Mouse (Mus musculus): ENCODE results near the gene Me3.
"Not testable (repeated sequence)": the region's sequence is repeated elsewhere in the genome, so short reads cannot be mapped to it uniquely, and the experiment has no call there.

The Me3 gene

DNA sequence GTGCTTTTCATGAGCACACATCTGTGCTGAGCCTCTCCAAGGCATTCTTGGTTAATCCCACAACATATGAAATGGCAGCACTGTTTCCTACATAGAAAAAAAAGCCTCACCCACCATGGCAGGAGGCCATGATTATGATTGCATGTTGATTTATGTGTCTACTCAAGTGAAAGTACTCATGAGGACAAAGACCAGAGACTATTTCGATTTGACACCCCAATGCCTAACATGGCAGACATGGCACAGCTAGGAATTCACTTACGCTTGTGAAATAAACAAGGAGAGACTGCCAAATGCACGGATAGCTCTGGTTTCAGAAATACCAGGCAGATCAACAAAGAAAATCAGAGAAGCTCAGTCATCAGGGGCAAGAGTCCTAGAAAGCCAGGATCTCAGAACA is 96.2 kb downstream of the Me3 start:
- no peak for DNase-seq (ENCODE audit: low spot score in 2 of 2)

DNA sequence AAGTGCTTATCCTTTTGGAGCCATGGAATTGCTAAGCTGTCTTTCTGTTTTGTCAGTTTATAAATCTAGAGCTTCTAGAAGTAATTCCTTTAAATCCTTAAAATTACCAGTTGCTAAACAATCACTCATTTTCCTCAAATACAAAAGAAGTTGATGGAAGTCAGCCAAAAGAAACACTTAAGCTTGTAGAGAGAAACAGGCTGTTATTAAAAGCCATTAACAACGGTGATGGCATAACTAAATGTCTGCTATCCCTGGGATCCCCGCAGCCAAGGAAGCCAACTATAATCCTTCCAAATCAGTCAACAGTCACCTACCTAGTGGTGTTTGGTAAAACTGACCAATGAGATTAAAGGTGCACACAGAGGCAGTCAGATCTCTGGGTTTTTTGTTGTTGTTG is 98.3 kb downstream of the Me3 start:
- no peak for DNase-seq (ENCODE audit: low spot score in 2 of 2)

DNA sequence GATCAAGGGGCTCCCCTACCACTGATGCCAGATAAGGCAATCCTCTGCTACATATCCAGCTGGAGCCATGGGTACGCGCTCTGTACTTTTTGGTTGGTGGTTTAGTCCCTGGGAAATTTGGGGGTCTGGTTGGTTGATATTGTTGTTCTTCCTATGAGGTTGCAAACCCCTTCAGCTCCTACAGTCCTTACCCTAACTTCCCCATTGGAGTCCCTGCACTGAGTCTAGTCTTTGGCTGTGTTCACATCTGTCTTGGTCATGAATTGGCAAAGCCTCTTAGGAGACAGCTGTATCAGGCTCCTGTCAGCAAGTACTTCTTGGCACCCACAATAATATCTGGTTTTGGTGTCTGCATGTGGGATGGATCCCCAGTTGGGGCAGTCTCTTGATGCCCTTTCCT is 98.9 kb downstream of the Me3 start:
- not testable (repeated sequence) for DNase-seq (ENCODE audit: low spot score in 2 of 2)

DNA sequence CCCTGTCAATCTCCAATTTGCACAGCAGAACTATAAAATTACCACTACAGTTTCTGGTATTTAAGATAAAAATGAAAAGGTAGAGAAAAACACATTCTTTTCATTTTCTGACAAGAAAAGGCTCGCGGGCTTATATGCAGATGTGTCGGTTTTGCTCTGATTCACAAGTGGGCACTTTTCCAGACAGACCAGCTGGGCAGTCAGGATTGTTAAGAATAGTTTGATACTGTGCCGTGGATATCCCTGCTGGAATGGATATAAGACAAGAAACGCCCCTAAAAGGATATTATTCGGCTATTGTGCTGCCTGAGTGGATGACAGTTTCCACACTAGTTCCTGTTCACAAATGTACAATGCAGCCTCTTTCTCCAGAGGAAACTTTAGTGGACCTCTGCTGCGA is 116.2 kb downstream of the Me3 start:
- DNase-seq (ENCODE audit: low spot score in 2 of 2) = no peak

DNA sequence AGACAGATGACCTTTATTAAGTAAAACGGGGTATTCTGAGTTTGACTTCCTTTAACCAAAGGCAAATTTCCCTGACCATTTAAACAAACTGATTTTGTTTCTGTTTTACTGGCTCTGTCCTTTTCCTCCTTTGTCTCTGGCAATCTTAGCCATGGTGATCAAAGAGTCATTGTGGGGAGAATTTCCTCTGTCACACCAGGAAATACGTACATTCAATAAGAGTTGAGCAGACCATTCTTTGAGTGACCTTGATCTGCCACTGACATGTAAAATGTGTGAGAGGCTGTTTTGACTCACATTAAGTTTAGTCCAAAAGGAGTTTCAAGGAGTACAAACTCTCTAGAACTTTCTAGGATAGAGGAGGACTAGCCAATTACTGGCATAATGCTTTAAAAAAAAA is 117.0 kb downstream of the Me3 start:
- DNase-seq (ENCODE audit: low spot score in 2 of 2) = no peak

DNA sequence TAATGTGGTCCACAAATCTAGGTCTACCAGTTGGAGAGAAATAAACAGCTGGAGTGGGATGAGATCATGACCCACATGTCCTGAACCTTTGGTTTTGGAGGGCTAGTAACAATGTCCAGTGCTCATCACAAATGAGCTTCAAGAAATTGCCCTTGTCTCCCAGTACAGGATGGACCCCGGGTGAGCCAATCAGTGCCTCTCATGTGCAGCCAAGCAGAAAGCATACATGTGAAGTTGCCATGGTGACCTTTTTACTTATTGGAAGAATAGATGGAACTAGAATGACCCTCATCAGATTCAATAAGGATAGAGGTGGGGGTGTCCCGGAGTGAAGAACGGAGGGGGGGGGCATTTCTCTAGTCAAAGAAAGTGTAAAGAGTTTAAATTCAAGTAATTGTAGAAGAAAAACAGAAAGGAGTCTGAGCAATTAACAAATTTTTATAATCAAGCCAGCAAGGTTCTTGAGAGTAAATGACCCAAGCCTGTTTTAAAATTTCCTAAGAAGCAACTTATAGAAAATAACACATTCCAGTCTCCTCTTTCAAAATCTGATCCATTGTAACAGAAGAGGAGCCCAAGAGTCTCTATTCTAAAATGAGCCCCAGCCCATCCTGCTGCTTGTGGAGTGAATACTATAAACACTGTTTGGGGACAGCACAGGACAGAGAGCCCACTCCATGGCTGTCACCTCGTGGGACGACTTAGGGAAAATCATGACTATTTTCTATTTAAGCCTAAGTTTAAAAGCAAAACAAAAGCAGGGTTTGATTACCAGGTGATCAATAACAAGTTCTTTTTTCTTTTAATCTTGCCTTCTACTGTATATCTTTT is 134.7 kb downstream of the Me3 start:
- DNase-seq (ENCODE audit: low spot score in 2 of 2) = no peak

DNA sequence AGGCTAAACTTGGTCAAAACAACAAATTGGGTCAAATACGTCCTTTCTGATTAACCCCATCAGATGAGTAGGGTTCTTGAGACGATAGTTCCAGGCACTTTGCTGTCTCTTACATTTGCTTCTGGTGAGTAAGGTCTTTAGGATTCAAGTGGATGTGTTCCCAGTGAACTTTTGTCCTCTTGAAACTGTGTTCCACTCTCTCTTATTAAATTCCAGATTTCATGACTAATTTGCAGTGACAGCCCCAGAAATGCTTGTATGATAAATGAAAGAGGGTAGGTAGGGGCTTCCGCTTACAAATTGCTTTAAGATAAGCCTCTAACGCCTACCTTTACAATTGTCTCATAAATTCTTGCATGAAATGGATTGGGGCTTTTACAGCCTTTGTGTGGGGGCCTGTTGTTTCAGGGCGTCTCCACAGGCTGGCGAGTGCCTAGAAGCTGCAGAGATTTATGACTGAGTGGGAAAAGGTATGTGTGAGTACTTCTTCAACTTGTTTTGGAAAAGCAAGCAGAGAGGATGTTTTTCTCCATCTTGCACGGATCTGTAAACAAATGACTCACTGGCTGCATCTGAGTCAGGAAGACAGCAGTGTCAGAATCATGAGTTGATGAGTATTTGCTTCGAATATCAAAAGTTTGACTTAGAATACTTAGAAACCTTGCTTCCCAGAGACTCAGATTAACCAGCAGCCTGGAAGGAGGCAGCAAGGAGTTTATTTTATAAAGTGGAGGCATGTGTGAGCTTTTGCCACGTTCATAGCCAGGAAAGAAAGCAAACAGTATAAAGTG is 137.1 kb downstream of the Me3 start:
- no peak for DNase-seq (ENCODE audit: low spot score in 2 of 2)

DNA sequence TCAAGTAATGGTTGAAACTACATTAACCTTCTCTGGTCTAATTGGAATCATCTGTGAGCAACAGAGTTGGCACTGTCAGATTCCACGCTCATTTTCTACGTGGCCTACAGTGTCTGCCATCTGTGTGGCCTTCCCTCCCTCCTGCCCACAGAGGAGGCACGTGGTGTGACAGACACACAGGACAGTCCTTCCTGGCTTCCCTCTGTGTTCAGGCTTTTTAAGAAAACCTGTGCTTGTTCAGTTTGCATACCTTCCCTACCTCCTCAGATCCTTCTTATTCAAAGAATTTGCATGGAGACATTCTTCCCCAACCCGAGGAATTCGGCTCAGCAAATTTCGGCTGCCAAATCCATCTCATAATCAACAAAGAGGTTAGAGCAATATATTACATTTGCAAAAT is 137.8 kb downstream of the Me3 start:
- DNase-seq (ENCODE audit: low spot score in 2 of 2) = no peak

DNA sequence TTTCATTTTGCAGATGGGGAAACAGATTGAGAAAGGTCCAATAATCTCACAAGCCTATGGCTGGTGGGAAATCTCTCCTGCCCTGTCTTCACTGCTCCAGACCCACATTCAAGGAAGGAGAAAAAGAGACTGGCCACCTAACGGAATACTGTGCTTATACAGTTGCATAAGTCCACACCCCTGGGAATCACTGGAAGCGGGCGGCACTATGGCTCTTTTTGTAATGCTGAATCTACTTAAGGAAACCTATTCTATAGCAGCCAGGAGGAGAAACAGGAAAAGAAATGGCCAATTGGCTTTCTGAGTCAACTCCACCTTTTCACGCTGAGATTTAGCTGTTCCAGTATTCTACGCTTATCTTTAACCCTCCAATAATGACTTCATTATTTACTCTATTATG is 140.7 kb downstream of the Me3 start:
- DNase-seq (ENCODE audit: low spot score in 2 of 2) = no peak

DNA sequence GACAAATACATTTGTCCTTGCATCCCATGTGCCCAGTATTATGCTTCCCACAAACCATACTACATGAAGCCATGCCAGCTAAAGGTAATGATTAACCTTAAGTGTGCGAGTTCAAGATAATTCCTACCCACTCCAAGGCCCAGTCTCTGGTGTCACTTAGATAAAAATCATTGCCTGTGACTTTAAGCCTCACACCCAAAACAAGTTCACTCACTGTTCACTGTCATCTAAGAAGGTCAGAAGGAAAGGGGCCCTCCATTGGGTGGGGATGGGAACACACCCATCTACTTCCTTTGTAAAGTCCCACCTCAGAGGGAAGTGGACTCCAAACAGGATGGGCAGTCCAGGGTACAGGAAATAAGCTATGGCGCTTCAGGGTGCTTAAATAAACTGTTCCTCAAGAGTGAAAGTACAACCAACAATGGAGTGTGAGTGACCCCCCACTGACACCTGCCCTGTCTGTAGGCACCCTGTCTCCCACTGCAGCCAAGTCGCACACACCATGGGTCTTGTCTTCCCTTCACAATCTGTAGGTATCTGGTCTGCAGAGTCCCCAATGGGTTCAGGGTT is 141.2 kb downstream of the Me3 start:
- DNase-seq (ENCODE audit: low spot score in 2 of 2) = no peak

DNA sequence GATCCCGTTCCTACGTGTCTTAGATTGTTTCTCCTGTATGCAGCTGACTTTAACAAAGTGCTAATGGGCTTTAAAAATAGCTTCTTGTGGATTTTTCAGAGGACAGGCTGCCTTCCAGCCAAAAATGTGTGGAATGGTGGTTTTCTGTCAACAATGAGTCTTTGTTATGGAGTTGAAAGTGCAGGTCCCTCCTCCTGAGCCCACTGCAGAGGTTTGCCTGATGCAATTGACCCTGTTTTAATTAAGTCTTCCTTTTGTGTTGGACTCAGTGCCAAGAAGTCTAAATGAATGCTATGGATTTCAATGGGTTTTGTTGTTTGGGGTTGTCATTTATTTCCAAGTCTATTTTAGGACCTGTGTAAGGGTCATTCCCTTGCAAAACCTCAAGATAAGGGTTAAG is 141.7 kb downstream of the Me3 start:
- DNase-seq (ENCODE audit: low spot score in 2 of 2) = no peak

DNA sequence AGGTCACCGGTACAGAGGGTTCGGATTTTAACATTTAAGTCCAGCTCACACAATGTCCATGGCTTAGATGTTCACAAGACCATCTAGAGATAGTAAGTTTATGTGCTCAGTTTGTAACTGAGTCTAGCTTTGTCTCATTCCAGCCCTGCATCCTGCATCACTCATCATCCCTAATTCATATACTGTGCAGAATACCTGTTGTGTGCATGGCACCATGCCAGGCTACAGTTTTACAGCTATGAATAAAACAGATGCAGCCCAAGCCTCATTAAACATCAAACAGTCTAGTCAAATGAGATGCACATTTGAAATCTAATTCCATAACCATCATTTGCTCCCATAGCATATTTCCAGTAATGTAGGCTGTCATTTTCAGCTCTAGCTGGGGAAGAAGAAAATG is 143.7 kb downstream of the Me3 start:
- DNase-seq (ENCODE audit: low spot score in 2 of 2) = no peak

DNA sequence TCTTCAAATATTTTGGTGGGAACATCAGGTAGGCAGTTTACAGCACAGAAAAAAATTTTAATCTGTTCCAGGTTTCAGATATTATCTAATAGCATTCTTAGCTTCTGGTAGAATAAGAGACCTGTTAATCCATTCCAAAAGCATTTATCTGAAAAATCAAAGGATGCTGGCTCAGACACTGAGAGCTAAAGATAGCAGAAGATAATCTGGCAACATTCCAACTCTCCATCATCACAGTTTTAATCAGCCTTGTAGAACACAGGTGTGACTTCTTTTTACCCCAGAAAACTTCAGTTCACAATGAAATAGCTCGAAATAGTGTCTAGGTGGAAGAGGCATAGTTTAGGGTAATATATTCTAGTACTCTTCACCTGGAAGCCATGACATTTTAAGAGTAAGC is 149.2 kb downstream of the Me3 start:
- no peak for DNase-seq (ENCODE audit: low spot score in 2 of 2)

DNA sequence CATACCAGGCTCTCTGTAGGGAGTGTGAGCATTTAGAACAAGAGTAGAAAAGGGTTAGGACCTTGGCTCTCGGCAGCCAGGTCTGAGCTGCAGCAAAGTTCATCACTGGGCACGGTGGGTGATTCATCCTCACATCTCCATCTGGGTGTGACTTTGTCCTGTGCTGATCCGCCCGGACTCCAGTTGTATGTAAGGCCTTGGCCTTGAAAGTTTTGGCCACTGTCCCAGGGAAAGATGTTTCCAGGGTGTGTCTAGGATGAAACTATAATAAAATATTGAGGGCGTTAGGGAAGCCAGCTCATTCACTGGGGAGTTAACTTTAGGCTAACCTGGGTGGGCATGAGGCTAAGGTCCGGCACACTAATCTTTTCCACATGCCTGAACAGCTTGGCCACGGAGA is 155.5 kb downstream of the Me3 start:
- DNase-seq (ENCODE audit: low spot score in 2 of 2) = no peak

DNA sequence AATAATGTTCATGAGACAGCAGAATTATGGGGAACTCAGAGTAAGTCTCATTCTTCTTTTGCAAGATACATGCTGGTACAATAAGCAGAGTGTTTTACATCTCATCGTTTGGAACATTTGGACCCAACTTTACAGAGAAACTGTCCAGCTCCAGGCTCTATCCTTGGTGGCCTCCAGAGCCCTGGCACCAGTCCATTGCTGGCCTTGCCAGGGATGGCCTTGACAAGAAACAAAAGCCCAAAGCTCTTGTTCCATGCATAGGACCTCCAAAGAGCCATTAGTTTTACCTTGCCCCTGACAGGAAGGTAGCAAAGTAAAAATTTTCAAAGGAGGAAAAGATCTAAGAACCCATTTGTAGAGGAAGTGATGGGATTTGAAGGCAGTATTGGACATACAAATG is 160.4 kb downstream of the Me3 start:
- DNase-seq (ENCODE audit: low spot score in 2 of 2) = no peak

DNA sequence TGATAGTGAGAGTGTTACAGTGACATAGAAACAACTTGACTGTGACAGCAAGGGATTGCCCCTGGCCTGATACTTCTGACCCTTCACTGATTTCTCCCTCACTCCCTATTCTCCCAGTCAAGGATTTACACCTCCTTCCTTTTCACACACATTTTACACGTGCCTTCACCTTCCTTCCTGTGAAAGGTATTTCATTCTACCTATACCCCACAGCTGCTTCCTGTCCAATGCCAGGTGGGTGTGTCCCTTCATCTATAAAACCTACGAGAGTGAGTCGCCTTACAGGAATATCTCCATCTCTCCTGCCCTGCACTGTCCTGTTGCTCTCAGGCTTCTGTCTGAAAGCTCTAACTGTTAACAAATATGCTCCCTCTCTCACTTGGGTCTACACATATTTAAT is 163.2 kb downstream of the Me3 start:
- no peak for DNase-seq (ENCODE audit: low spot score in 2 of 2)

DNA sequence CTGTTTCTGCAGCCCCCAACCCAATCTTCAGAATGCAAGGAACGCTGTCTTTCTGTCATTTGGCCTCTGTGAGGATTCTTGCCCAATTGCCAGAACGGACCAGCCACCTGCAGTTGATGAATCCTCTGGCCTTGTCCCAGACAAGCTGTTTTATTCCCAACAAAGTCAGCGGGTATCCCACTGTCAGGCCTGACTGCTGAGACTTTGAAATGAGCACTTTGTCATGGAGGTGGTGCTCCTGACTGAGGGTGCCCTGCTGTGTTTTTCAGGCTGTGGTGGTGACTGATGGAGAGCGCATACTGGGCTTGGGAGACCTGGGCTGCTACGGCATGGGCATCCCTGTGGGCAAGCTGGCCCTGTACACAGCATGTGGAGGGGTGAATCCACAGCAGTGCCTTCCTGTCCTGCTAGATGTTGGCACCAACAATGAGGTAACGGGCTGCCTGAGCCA is 164.2 kb downstream of the Me3 start:
- peak in 1 of 2 experiments; percentile 59 for DNase-seq (ENCODE audit: low spot score in 2 of 2)

DNA sequence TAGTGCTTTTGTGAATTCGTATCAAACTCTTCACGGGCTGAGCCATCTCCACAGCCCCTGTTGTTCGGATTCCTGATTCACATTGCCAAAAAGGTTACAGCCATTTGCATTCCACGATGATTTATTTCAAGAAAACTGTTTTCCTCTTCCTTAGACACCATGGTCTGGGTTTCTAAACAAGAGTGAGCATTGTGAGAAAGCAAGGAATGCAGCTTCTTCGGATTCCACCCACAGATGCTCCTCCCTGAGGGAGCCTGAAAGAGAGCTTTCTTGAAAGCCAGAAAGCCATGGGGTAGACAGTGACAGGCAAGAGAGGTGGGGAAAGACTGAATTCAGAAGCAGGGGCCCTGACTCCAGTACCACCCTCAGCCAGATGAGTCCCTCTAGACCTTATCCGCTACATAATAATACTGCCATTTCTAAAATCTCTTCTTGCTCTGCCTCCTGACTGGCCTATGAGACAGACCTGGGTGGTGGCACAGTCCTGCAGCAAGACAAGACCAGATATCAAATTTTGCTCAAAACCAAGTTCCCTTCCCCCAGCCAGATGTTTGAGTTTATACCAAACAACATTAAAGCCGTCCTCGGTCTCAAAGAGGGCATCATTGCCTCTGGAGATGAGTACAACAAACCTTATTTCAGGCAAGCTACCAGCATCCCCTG is 166.3 kb downstream of the Me3 start:
- DNase-seq (ENCODE audit: low spot score in 2 of 2) = no peak

DNA sequence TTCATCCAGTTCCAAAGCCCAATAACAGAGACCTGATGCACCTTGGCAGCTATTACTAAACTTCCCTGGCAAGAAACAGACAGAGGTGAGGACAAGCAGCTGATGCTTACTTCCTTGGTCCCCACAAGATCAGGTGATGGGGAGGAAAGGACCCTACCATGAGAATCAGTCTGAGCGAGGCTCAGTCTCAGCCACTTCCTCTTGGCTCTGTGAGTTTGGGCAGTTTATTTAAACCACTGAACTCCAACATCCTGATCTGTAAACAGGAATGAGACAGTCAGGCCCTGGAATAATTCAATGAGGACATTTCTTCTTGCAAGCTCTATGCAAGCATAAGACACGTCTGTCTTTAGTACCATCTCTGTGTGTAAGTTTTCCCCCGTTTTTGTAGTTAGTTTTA is 170.3 kb downstream of the Me3 start:
- no peak for DNase-seq (ENCODE audit: low spot score in 2 of 2)

DNA sequence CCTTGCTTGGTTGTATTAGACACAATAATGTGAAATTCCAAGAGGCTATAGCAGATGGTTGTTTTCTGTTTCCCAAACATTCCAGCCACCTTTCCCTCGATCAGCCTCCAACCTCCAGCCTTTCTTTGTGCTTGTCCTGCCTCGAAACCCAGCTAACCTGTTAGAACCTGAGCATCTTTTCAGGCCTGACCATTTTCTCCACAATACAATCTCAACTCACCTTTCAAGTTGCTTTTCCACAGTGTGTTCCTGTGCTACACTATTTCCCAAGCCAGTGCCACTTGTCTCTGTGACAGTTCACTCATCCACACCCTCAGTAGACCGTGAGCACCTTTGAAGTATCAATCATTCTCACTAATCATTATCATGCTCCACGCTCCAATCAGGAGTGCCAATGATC is 171.8 kb downstream of the Me3 start:
- DNase-seq (ENCODE audit: low spot score in 2 of 2) = no peak

DNA sequence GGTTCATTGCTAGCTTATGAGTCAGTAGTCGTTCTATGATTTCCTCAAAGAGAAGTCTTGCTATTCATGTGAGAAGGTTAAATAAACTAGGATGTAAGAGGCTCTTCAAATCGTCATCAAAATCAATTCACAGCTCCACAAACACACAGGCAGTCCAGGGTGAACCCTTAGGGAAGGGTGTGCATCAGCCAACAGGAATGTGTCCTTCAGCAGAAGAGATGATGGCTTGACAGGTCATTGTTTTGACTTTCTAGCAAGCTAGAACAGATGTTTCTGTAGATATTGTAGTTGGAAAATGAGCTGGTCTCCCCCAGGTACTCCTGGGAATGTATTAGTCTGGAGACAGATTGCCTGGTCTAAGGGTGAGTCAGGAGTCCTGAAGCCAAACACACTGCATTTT is 177.2 kb downstream of the Me3 start:
- no peak for DNase-seq (ENCODE audit: low spot score in 2 of 2)

DNA sequence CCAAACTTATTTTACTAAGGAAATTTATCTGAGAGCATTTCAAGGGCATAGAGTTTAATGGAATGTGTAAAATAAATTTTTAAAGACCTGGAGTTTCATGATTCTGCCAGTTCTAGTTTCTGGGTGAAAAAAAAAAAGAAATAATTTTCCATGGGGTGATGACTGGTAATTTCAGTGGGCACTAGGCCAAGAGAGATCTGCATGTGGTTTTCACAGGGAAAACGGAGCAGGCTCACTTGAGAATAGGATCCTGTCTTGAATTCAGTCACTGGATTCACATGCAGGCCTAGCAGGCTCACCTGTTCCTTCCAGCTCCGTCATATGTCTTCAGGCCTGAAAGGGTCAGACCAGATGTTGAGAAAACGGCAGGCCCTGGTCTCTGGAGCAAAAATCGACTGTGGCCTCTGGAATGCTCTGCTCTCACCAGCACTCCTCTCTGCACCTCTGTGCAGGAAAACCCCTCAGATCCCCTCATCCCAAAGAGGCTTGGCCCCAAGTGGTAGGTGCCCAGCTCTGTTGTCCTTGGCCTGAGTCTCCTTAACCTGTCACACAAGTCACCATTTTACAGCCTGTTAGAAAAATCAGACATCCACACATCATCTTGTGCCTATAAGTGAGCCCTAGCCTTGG is 196.4 kb downstream of the Me3 start:
- no peak for DNase-seq (ENCODE audit: low spot score in 2 of 2)
